Mouse (Mus musculus): Measurements from ENCODE around the gene Cep295.
"Not testable (repeated sequence)": the region's sequence is repeated elsewhere in the genome, so short reads cannot be mapped to it uniquely, and the experiment has no call there.

The Cep295 gene

GRCm38 (mm10) chr9:15357484-15358275, at the start of gene Cep295:
Gene Cep295, minus strand, starts transcription at chr9:15357788.
- DNase-seq (ENCODE audit: low spot score) = peak; percentile 95

- no peak for DNase-seq (ENCODE audit: low spot score)
Measured at GRCm38 (mm10) chr9:15397591-15397990, 40.0 kb upstream of the Cep295 start.

GRCm38 (mm10) chr9:15395353-15395942, 37.9 kb upstream of the Cep295 start:
- DNase-seq (ENCODE audit: low spot score) = no peak

GRCm38 (mm10) chr9:15387075-15387643, 29.6 kb upstream of the Cep295 start:
- DNase-seq (ENCODE audit: low spot score) = no peak

- no peak for DNase-seq (ENCODE audit: low spot score)
Measured at GRCm38 (mm10) chr9:15384266-15384665, 26.7 kb upstream of the Cep295 start.

GRCm38 (mm10) chr9:15366260-15366659, 8.7 kb upstream of the Cep295 start:
- no peak for DNase-seq (ENCODE audit: low spot score)

- DNase-seq (ENCODE audit: low spot score) = no peak
Measured at GRCm38 (mm10) chr9:15365856-15366255, 8.3 kb upstream of the Cep295 start.

- DNase-seq (ENCODE audit: low spot score) = no peak
Measured at GRCm38 (mm10) chr9:15364843-15365242, 7.3 kb upstream of the Cep295 start.

GRCm38 (mm10) chr9:15356916-15357483, 588 bp downstream of the Cep295 start:
- DNase-seq (ENCODE audit: low spot score) = no peak

- no peak for DNase-seq (ENCODE audit: low spot score)
Measured at GRCm38 (mm10) chr9:15349925-15350324, 7.7 kb downstream of the Cep295 start.

- DNase-seq (ENCODE audit: low spot score) = peak; percentile 41
Measured at GRCm38 (mm10) chr9:15337776-15338175, 19.8 kb downstream of the Cep295 start.

GRCm38 (mm10) chr9:15318170-15318742, 39.3 kb downstream of the Cep295 start:
- no peak for DNase-seq (ENCODE audit: low spot score)

- DNase-seq (ENCODE audit: low spot score) = no peak
Measured at GRCm38 (mm10) chr9:15317223-15318169, 40.1 kb downstream of the Cep295 start.

- DNase-seq (ENCODE audit: low spot score) = not testable (repeated sequence)
Measured at GRCm38 (mm10) chr9:15316296-15316695, 41.3 kb downstream of the Cep295 start.

GRCm38 (mm10) chr9:15314619-15315018, 43.0 kb downstream of the Cep295 start:
- no peak for DNase-seq (ENCODE audit: low spot score)

GRCm38 (mm10) chr9:15313633-15314032, 44.0 kb downstream of the Cep295 start:
- no peak for DNase-seq (ENCODE audit: low spot score)

GRCm38 (mm10) chr9:15312054-15312735, 45.4 kb downstream of the Cep295 start:
- DNase-seq (ENCODE audit: low spot score) = no peak

- no peak for DNase-seq (ENCODE audit: low spot score)
Measured at GRCm38 (mm10) chr9:15310179-15310578, 47.4 kb downstream of the Cep295 start.

GRCm38 (mm10) chr9:15309425-15309824, 48.2 kb downstream of the Cep295 start:
- no peak for DNase-seq (ENCODE audit: low spot score)

- no peak for DNase-seq (ENCODE audit: low spot score)
Measured at GRCm38 (mm10) chr9:15308254-15308653, 49.3 kb downstream of the Cep295 start.

- no peak for DNase-seq (ENCODE audit: low spot score)
Measured at GRCm38 (mm10) chr9:15307257-15307656, 50.3 kb downstream of the Cep295 start.

Measured in yolk sac, embryonic 10.5 days (tissue).